Mouse (Mus musculus) kidney, adult 2 months (tissue): ENCODE measurements at regions not wholly inside any gene's neighbourhood (a gene's known extent, or its start where the extent isn't known, plus 50 kb on each side); places are given as distances from the start of the nearest gene placed in this dataset.

Experiments
- CTCF ChIP-seq: fragments of 200-500 bp; conservative IDR thresholded peaks from 2 replicates; pipeline ENCODE4 v1.5.1; 2011; ENCODE audit warnings: low read depth, mild to moderate bottlenecking, control low read depth, low read length, moderate library complexity, mixed read lengths; ENCODE audit not compliant: insufficient read depth, insufficient read length
- POLR2A ChIP-seq: fragments of 200-500 bp; IDR thresholded peaks from one replicate; pipeline ENCODE4 v1.6.1; 2011; ENCODE audit warnings: low read depth, low read length, control low read depth

- no peak for TF ChIP-seq CTCF
- TF ChIP-seq POLR2A, result no peak
Measured at GRCm38 (mm10) chr13:92960031-92960430, 115.5 kb downstream of the Mtx3 start.
